Mouse (Mus musculus) myocyte (in vitro differentiated cells): Measurements from ENCODE around the gene Tcp11. TPM values are rescaled to one million over a fixed set of nuclear protein-coding genes. Genes with fewer than 3 reads are reported as not detected.

Source experiments
- H3K27me3 ChIP-seq: one replicate; pipeline ENCODE4 v1.6.1; 2011; ENCODE audit not compliant: control insufficient read depth, insufficient read depth, insufficient read length
- H3K36me3 ChIP-seq: one replicate; pipeline ENCODE4 v1.6.1; 2011; ENCODE audit not compliant: control insufficient read depth, insufficient read depth
- H3K4me2 ChIP-seq: one replicate; pipeline ENCODE4 v1.6.1; 2011; ENCODE audit warnings: low read depth, control low read depth
- H3K4me3 ChIP-seq: one replicate; pipeline ENCODE4 v1.5.1; 2011; ENCODE audit warnings: mild to moderate bottlenecking, control low read depth, moderate library complexity
- H3K79me2 ChIP-seq: one replicate; pipeline ENCODE4 v1.6.1; 2011; ENCODE audit not compliant: control insufficient read depth, insufficient read depth
- H3ac ChIP-seq: one replicate; pipeline ENCODE4 v1.6.1; 2011; ENCODE audit not compliant: control insufficient read depth, insufficient read length
- CEBPB ChIP-seq: IDR thresholded peaks from 2 replicates; pipeline ENCODE4 v1.6.1; 2011; ENCODE audit warnings: mild to moderate bottlenecking, moderate library complexity; ENCODE audit not compliant: poor library complexity, insufficient read depth, severe bottlenecking
- E2F4 ChIP-seq: IDR thresholded peaks from one replicate; pipeline ENCODE4 v1.6.1; 2011; ENCODE audit warnings: mild to moderate bottlenecking, control low read depth, moderate library complexity; ENCODE audit not compliant: insufficient read depth
- MAX ChIP-seq: IDR thresholded peaks from one replicate; pipeline ENCODE4 v1.6.1; 2011; ENCODE audit warnings: low read depth, mild to moderate bottlenecking, control low read depth
- MYOD1 ChIP-seq, 3 experiments: IDR thresholded peaks; one replicate each; pipeline ENCODE4 v1.6.1; 2011; ENCODE audit warnings: control low read depth in 2 of 3, low read depth in 2 of 3, mild to moderate bottlenecking in 2 of 3, moderate library complexity in 1 of 3; ENCODE audit not compliant: insufficient read length in 2 of 3, control insufficient read depth in 1 of 3
- MYOG ChIP-seq, 3 experiments: IDR thresholded peaks; one replicate each; pipeline ENCODE4 v1.6.1; 2011; ENCODE audit warnings: control low read depth in 2 of 3, low read depth in 2 of 3, mild to moderate bottlenecking in 2 of 3; ENCODE audit not compliant: insufficient read length in 2 of 3, control insufficient read depth in 1 of 3, insufficient read depth in 1 of 3
- POLR2A ChIP-seq: IDR thresholded peaks from one replicate; pipeline ENCODE4 v1.6.1; 2011; ENCODE audit warnings: low read depth, mild to moderate bottlenecking, control low read depth, moderate library complexity; ENCODE audit not compliant: insufficient read length
- POLR2AphosphoS2 ChIP-seq: IDR thresholded peaks from one replicate; pipeline ENCODE4 v1.6.1; 2011; ENCODE audit warnings: low read depth, control low read depth; ENCODE audit not compliant: insufficient read length
- REST ChIP-seq: IDR thresholded peaks from one replicate; pipeline ENCODE4 v1.6.1; 2011; ENCODE audit warnings: mild to moderate bottlenecking, control low read depth, moderate library complexity; ENCODE audit not compliant: insufficient read depth, insufficient read length
- SRF ChIP-seq: IDR thresholded peaks from one replicate; pipeline ENCODE4 v1.6.1; 2011; ENCODE audit warnings: low read depth; ENCODE audit not compliant: control insufficient read depth, insufficient read length
- TCF12 ChIP-seq: IDR thresholded peaks from one replicate; pipeline ENCODE4 v1.6.1; 2011; ENCODE audit warnings: mild to moderate bottlenecking, control low read depth; ENCODE audit not compliant: poor library complexity, insufficient read depth, severe bottlenecking
- TCF3 ChIP-seq: IDR thresholded peaks from one replicate; pipeline ENCODE4 v1.6.1; 2011; ENCODE audit warnings: low read depth, control low read depth; ENCODE audit not compliant: insufficient read length
- USF1 ChIP-seq: IDR thresholded peaks from one replicate; pipeline ENCODE4 v1.6.1; 2011; ENCODE audit warnings: low read depth, mild to moderate bottlenecking, control low read depth, moderate library complexity
- polyA plus RNA-seq: library from polyadenylated mRNA; unstranded; fragments of >200 nt; fragmentation: generic; extraction: Trizol; gene quantifications from one replicate; pipeline ENCODE4 v1.2.1, GENCODE M21; 2012; ENCODE audit warnings: missing spikeins

Gene Tcp11
- polyA plus RNA-seq, 1 experiment: not detected

DNA sequence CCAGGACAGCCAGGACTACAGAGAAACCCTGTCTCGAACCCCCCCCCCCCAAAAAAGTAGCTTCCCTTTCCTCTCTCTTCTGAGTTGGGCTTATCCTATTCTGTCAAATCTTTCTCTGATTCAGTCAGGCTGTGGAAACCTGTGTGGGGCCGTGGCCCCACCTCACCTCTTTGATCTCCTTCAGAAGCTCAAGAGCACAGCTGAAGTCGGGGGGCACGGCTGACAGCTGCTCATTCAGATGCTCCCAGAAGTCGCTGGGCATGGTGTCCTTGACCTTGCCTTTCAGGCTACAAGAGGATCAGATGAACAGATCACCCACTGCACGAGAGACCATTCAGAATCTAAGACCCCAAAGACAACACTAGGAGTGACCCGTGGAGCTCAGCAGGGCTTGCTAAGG is 6.0 kb downstream of the Tcp11 start:
- no peaks in the 10 kb centered on the region for H3K36me3 ChIP-seq
- H3K4me3 ChIP-seq: no peak overlapping the region
- no peak overlapping the region for H3K4me2 ChIP-seq
- H3K79me2 ChIP-seq: no peaks in the 10 kb centered on the region
- H3ac ChIP-seq: no peak overlapping the region
- H3K27me3 ChIP-seq: peaks cover 33% of the 10 kb centered on the region
- TF ChIP-seq MAX (no peak), TCF3 (no peak), MYOD1 (IDR thresholded peaks at IDR 0.05; ENCODE audit: control insufficient read depth in 1 of 3, insufficient read length in 2 of 3, low read depth in 2 of 3) (no peak), SRF (no peak), E2F4 (no peak), CEBPB (no peak), MYOG (IDR thresholded peaks at IDR 0.05; ENCODE audit: control insufficient read depth in 1 of 3, insufficient read depth in 1 of 3, insufficient read length in 2 of 3, low read depth in 2 of 3) (no peak), POLR2A (no peak), POLR2AphosphoS2 (no peak)

DNA sequence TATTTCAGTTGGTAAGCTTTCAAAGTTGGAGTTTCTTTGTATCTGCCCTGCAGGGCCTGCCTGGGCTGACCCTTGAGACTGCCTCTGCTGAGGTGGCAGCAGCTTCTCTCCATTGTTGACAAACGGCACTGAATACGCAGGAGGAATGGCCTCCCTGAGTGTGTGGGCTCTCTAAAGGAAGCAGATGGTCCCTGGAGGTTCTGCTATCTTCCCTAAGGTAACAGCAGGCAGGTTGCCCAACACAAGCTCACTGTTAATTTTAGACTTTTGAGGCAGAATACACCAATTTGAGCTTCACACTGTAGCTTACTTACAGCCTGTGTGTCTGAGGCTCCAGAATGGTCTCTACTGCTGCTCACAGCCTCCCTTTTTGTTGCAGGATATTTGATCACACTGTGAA is 7.7 kb downstream of the Tcp11 start:
- no peak for TF ChIP-seq POLR2A
- no peak for TF ChIP-seq SRF
- no peak for TF ChIP-seq MAX
- no peak for TF ChIP-seq REST
- no peak for TF ChIP-seq USF1
- no peak for TF ChIP-seq CEBPB
- no peak for TF ChIP-seq POLR2AphosphoS2
- no peak for TF ChIP-seq TCF3
- no peak for TF ChIP-seq MYOD1 (IDR thresholded peaks at IDR 0.05; ENCODE audit: control insufficient read depth in 1 of 3, insufficient read length in 2 of 3, low read depth in 2 of 3)
- no peak for TF ChIP-seq MYOG (IDR thresholded peaks at IDR 0.05; ENCODE audit: control insufficient read depth in 1 of 3, insufficient read depth in 1 of 3, insufficient read length in 2 of 3, low read depth in 2 of 3)
- no peak for TF ChIP-seq TCF12
- TF ChIP-seq E2F4: no peak
- peaks cover 30% of the 10 kb centered on the region for H3K27me3 ChIP-seq
- no peak overlapping the region for H3K4me3 ChIP-seq
- H3ac ChIP-seq: no peak overlapping the region
- H3K79me2 ChIP-seq: no peaks in the 10 kb centered on the region
- no peak overlapping the region for H3K4me2 ChIP-seq
- H3K36me3 ChIP-seq: no peaks in the 10 kb centered on the region

DNA sequence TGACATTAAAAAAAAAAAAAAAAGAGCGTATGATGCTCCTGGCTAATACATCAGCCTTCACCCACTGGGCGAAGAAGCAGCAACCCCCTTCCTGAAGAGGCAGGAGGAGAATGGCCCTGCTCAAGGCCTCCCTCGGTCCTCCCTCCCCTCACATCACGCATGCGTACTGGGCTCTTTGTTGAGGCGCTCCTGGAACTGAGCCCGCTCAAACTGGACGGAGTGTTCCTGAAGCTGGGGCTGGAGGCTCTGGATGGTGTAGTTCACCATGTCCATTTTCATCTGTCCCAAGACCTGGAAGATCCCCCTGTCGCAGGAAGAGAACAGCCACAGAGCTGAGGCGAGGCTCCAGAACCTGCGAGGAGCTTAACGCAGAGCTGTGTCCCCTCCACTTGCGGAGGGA is 10.2 kb downstream of the Tcp11 start:
- TF ChIP-seq SRF: no peak
- no peak for TF ChIP-seq CEBPB
- no peak for TF ChIP-seq TCF12
- TF ChIP-seq MAX: no peak
- no peaks in the 10 kb centered on the region for H3K79me2 ChIP-seq
- H3K4me3 ChIP-seq: no peak overlapping the region
- H3K27me3 ChIP-seq: peaks cover 30% of the 10 kb centered on the region
- no peak overlapping the region for H3ac ChIP-seq
- H3K4me2 ChIP-seq: no peak overlapping the region
- no peaks in the 10 kb centered on the region for H3K36me3 ChIP-seq

DNA sequence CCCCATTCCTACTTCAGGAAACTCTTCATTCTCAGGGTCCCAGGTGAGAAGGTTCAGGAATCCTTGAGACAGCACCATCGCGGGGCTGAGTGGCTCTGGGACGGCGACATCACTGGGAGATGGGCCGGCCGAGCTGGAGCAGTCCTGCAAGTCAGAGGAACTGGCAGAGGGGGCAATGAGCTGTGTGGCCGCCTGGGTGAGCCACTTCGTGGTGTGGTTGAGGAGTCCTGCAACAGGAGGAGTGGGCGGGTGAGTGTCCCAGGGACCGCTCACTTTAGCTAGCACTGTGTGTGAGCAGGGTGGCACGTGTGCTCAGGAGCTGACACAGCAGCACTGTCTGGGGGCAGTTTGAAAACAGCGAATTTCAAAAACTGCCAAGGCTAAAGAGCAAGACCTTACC is 11.0 kb downstream of the Tcp11 start:
- no peak for TF ChIP-seq TCF12
- TF ChIP-seq SRF: no peak
- TF ChIP-seq USF1: no peak
- TF ChIP-seq MYOD1 (IDR thresholded peaks at IDR 0.05; ENCODE audit: control insufficient read depth in 1 of 3, insufficient read length in 2 of 3, low read depth in 2 of 3): no peak
- TF ChIP-seq POLR2A: no peak
- no peak for TF ChIP-seq MAX
- TF ChIP-seq REST: no peak
- TF ChIP-seq POLR2AphosphoS2: no peak
- no peak for TF ChIP-seq MYOG (IDR thresholded peaks at IDR 0.05; ENCODE audit: control insufficient read depth in 1 of 3, insufficient read depth in 1 of 3, insufficient read length in 2 of 3, low read depth in 2 of 3)
- no peak for TF ChIP-seq TCF3
- Histone ChIP-seq H3K79me2 (no peaks in the 10 kb centered on the region), H3K36me3 (no peaks in the 10 kb centered on the region), H3ac (no peak overlapping the region), H3K4me2 (no peak overlapping the region), H3K27me3 (peaks cover 27% of the 10 kb centered on the region), H3K4me3 (no peak overlapping the region)

DNA sequence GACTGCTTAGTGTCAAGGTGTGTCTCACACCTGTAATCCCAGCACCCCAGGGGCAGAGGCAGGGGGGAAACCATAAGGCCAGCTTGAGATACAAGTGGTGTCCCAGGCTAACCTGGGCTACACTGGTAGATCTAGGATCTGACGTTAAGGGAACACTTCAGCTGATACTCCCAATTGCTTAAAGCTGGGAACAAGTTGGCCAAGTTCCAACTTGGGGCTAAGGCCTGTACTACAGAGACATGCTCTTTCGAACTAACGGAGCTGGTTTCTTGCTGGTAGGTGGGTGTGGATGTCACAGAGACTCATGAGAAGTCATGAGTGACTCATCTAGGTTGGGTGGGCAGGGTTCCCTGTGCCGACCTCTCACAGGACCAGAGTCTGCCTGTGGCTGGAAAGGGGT is 13.1 kb downstream of the Tcp11 start:
- H3K27me3 ChIP-seq: peaks cover 20% of the 10 kb centered on the region
- H3K4me2 ChIP-seq: no peak overlapping the region
- H3ac ChIP-seq: no peak overlapping the region
- TF ChIP-seq CEBPB (no peak), USF1 (no peak), TCF12 (no peak)
- H3K4me3 ChIP-seq: no peak overlapping the region
- no peaks in the 10 kb centered on the region for H3K36me3 ChIP-seq
- H3K79me2 ChIP-seq: no peaks in the 10 kb centered on the region

DNA sequence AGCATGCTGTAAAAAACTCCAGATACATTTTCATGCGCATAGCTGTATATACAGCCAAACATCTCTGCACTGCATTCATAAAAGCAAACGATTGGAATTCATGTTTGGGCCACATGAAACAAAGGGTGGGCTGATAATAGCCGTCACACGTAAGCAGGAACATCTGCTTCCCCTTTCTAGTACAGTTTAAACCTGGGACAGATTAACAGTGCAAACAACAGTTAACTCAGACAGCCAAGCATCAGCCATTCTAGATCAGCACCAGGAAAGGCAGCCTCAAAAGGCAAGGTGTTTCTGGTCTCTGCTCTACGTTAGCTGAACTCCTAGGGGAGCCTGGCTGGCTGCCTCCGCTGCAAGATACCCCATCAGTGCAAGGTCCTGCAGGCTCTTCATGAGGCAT is 17.3 kb downstream of the Tcp11 start:
- Histone ChIP-seq H3K27me3 (no peaks in the 10 kb centered on the region), H3ac (no peak overlapping the region), H3K79me2 (no peaks in the 10 kb centered on the region), H3K4me2 (no peak overlapping the region), H3K36me3 (no peaks in the 10 kb centered on the region), H3K4me3 (no peak overlapping the region)
- TF ChIP-seq SRF: no peak
- no peak for TF ChIP-seq POLR2A
- no peak for TF ChIP-seq MYOD1 (IDR thresholded peaks at IDR 0.05; ENCODE audit: control insufficient read depth in 1 of 3, insufficient read length in 2 of 3, low read depth in 2 of 3)
- TF ChIP-seq TCF3: no peak
- TF ChIP-seq REST: no peak
- TF ChIP-seq POLR2AphosphoS2: no peak
- TF ChIP-seq CEBPB: no peak
